Mouse (Mus musculus): Measurements from ENCODE around the gene Brd4. TPM values are rescaled to one million over a fixed set of nuclear protein-coding genes. Genes with fewer than 3 reads are reported as not detected.

Gene Brd4
- total and polyA plus RNA-seq, 3 experiments = 12.3 to 91.4 TPM; not detected in 1

DNA sequence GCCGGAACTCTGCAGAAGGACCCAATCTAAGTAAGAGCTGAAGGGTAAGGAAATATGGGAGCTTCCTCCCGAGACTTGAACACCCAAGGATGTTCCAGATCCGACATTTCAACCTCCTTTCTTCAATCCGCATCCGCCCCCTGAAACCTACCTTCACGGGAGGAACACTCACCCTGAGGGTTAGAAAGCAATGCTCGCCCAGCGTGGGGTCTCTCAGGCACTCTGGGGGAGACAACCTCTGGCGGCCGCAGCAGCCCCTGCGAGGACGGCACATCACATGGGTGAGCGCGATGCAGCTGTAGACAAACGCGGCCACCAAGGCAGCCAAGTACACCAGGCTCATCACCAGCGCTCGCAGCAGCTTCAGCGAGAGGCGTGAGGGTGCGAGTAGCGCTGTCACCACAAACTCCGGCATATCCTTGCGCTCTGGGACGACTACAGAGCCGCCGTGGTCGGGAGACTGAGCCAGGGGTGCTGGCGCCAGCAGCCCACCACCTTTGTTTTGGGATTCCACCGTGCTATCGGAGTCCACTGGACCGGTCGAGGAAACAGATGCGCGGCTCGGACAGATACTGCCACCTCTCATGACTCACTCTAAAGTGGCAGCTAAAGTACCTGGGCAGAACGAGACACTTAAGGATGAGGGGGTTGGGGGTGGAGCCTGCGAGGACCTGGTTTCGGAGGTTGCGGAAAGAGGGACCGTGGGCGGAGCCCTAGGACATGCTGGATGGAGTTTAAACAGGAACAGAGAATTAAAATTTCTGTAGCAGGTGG, 95.5 kb downstream of the Brd4 start, which contains the start of gene Ephx3:
TSS of gene Ephx3 (minus strand) at position 687 of the 774 bp plus-strand sequence.
- peaks cover 0 to 6% of the 10 kb centered on the region in 2 experiments; a peak in 3 of 4 replicates for H3K4me1 ChIP-seq (ENCODE audit: control insufficient read depth in 1 of 2, insufficient read depth in 2 of 2, low read length in 2 of 2)
- no peak within 1 kb of the TSS for H3K9ac ChIP-seq (ENCODE audit: control insufficient read depth, low read depth, low read length, poor library complexity, severe bottlenecking)
- H3K27me3 ChIP-seq (ENCODE audit: control insufficient read depth in 1 of 2, insufficient read depth in 2 of 2, low read length in 2 of 2) = no peaks in the 10 kb centered on the region
- H3K79me2 ChIP-seq (ENCODE audit: control insufficient read depth, insufficient read depth, low read length, poor library complexity) = no peaks in the 10 kb centered on the region
- H3K4me3 ChIP-seq (ENCODE audit: control insufficient read depth in 1 of 2, insufficient read depth in 1 of 2, low read depth in 2 of 2, low read length in 2 of 2) = no peak within 1 kb of the TSS
- H3K27ac ChIP-seq (ENCODE audit: control insufficient read depth, low read depth, low read length) = no peak within 1 kb of the TSS
- no peak for TF ChIP-seq MAZ (IDR thresholded peaks at IDR 0.05; ENCODE audit: low read depth, low read length)
- no peak for TF ChIP-seq UBTF (IDR thresholded peaks at IDR 0.05; ENCODE audit: borderline replicate concordance, insufficient read depth, low read depth, low read length)
- no peak for TF ChIP-seq CHD2 (IDR thresholded peaks at IDR 0.05; ENCODE audit: low read length)
- TF ChIP-seq POLR2AphosphoS5 (IDR thresholded peaks at IDR 0.05; ENCODE audit: borderline replicate concordance, low read depth, low read length) = no peak
- no peak for TF ChIP-seq CHD1 (IDR thresholded peaks at IDR 0.05; ENCODE audit: low read depth, low read length)
- TF ChIP-seq MXI1 (IDR thresholded peaks at IDR 0.05; ENCODE audit: low read depth, low read length) = no peak
- no peak for TF ChIP-seq BHLHE40 (IDR thresholded peaks at IDR 0.05; ENCODE audit: borderline replicate concordance, low read depth, low read length)
- no peaks in the 10 kb centered on the region for H3K9me3 ChIP-seq (replicated peaks; ENCODE audit: insufficient read depth, low read length)
- H3K36me3 ChIP-seq (ENCODE audit: control insufficient read depth in 1 of 2, insufficient read depth in 2 of 2, low read length in 2 of 2) = peaks cover 0 to 3% of the 10 kb centered on the region in 2 experiments; a peak in 2 of 4 replicates
- no peak for DNase-seq (ENCODE audit: low read depth, low spot score)

- H3K4me3 ChIP-seq (ENCODE audit: control insufficient read depth in 1 of 2, insufficient read depth in 1 of 2, low read depth in 2 of 2, low read length in 2 of 2) = no peak overlapping the region
- DNase-seq (ENCODE audit: low read depth, low spot score) = no peak
- H3K36me3 ChIP-seq (ENCODE audit: control insufficient read depth in 1 of 2, insufficient read depth in 2 of 2, low read length in 2 of 2) = no peaks in the 10 kb centered on the region
- H3K27me3 ChIP-seq (ENCODE audit: control insufficient read depth in 1 of 2, insufficient read depth in 2 of 2, low read length in 2 of 2) = no peaks in the 10 kb centered on the region
- no peaks in the 10 kb centered on the region; a peak in 1 of 4 replicates for H3K4me1 ChIP-seq (ENCODE audit: control insufficient read depth in 1 of 2, insufficient read depth in 2 of 2, low read length in 2 of 2)
- H3K9ac ChIP-seq (ENCODE audit: control insufficient read depth, low read depth, low read length, poor library complexity, severe bottlenecking) = no peak overlapping the region
- H3K27ac ChIP-seq (ENCODE audit: control insufficient read depth, low read depth, low read length) = no peak overlapping the region
- TF ChIP-seq GABPA (IDR thresholded peaks at IDR 0.05; ENCODE audit: low read depth, low read length) (no peak), MAZ (IDR thresholded peaks at IDR 0.05; ENCODE audit: low read depth, low read length) (no peak), SIN3A (IDR thresholded peaks at IDR 0.05; ENCODE audit: low read length) (no peak), TBP (IDR thresholded peaks at IDR 0.05; ENCODE audit: low read depth, low read length) (no peak), NELFE (IDR thresholded peaks at IDR 0.05; ENCODE audit: low read depth, low read length) (no peak), MAX (IDR thresholded peaks at IDR 0.05; ENCODE audit: low read length) (no peak), ZKSCAN1 (IDR thresholded peaks at IDR 0.05; ENCODE audit: low read depth, low read length) (no peak), MXI1 (IDR thresholded peaks at IDR 0.05; ENCODE audit: low read depth, low read length) (no peak), EP300 (IDR thresholded peaks at IDR 0.05; ENCODE audit: low read depth in 1 of 2, low read length in 2 of 2) (no peak), ZC3H11A (IDR thresholded peaks at IDR 0.05; ENCODE audit: low read depth, low read length) (no peak), BHLHE40 (IDR thresholded peaks at IDR 0.05; ENCODE audit: borderline replicate concordance, low read depth, low read length) (no peak), NRF1 (IDR thresholded peaks at IDR 0.05; ENCODE audit: insufficient read depth, low read depth, low read length, poor library complexity, severe bottlenecking) (no peak)
- H3K79me2 ChIP-seq (ENCODE audit: control insufficient read depth, insufficient read depth, low read length, poor library complexity) = no peaks in the 10 kb centered on the region
- no peaks in the 10 kb centered on the region for H3K9me3 ChIP-seq (replicated peaks; ENCODE audit: insufficient read depth, low read length)
These were observed 101.5 kb downstream of the Brd4 start for GRCm38 (mm10) chr17:32183017-32183416.

Measured in MEL (cell line).